Mouse (Mus musculus): ENCODE measurements around the gene Plch2.

Plch2 gene

DNA sequence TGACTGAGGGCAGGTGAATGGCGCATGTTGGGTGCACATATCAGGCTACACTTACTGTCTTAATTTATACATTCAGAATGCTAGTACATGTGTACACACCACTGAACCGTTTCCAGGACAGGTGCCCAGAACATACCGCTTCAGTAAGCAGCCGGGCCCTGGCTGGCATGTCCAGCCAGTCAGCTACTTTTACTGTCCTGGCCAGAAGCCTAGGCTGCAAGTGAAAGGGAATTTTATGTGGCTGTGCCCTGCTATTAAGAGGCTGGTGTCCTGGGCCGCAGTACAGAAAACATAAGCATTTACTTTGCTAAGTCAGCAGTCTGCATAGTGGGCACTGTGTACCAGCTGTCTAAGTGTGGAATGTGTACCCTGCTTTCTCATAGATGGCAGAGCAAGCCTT lies 14.3 kb upstream of the Plch2 start:
- DNase-seq = no peak

GRCm38 (mm10) chr4:155070199-155070598 lies 13.6 kb upstream of the Plch2 start:
- no peak for DNase-seq

DNA sequence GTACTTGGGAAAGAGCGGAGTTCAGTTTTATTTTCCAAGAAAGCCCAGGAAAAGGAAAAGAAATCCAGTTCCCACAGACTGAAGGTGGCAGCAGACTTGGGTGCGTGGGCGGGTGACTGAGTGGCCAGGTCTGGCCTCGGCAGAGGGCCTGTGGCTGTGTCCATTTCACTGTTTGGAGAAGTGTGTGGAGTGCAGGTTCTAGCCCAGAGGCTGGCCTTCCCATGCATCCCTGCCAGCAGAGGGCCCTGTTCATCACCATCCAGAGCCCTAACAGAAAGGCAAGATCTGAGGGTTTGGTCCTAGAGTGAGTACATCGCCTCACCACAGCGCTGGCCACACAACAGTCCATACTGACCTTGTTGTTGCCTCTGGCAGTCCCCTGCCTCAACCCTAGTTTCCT lies 12.6 kb upstream of the Plch2 start:
- peak; percentile 58 to 60 for DNase-seq

DNA sequence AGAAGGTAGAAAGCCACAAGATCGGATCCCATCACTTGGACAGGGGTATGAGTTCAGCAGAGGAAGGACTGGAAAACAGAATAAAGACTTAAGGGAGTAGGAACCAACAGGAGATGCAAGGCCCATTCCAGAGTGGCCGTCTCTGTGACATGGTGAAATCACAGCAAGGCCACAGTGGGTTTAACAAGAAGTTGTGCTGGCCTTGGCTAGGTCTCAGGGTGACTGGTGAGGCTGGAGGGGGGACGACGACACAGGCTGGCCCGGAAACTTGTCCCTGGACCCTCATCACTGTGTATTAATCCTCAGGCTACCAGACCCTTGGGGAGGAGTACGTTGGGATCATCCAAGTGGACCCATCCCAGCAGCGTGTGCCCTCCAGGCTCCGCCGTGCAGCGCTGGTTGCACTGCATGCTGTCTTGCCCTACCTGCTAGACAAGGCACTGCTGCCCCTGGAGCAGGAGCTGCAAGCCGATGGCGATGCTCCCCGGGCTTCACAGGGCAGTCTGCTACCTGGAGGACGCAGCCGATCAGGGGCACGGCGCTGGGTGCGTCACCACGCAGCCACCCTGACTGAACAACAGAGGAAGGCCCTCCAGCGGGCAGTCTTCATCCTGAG lies 11.9 kb upstream of the Plch2 start:
- no peak for DNase-seq

- peak; percentile 98 for DNase-seq
Observed at GRCm38 (mm10) chr4:155066834-155067522, 10.4 kb upstream of the Plch2 start, which contains the start of gene Pex10. Pex10 (plus strand) TSS chr4:155067016.

DNA sequence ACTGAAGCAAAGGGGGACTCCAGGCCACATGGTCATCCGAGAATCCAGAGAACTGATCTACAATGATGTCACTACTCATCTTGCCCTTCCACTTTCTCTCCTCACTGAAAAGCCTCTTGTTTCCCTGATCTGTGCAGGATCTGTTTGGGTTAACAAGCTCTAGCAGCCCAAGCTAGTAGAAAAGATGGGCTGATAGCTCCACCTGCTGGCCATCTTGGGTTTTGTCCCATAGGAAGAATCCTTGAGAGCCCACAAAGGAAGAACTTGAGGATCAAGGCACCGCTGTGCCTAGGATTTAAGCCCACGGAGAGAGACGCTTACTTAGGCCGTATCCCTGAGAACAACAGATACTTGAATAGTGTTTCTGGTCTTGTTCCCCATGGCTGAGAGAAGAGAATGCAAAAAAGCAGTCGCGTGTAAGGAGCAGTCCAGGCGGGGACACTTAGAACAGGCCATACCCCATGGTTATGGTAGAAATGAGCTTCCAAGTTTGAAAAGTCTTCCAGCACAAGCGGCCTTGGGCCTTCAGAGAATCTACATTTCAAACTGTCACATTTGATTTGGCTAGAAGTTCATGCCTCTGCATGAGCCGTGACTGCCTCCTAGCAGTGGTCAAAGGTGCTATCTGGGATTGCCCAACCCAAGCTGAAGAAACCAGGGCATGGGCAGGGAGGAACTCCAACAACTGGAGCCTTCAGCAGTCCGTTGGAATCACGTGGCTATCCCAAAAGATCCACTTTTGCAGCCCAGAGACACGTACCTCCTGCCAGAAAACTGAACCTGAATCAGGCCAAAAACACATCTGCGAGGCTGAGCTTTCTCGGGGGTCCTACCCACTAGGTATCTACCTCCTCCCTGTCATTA lies 9.6 kb upstream of the Plch2 start:
- DNase-seq = peak; percentile 95 to 96

DNA sequence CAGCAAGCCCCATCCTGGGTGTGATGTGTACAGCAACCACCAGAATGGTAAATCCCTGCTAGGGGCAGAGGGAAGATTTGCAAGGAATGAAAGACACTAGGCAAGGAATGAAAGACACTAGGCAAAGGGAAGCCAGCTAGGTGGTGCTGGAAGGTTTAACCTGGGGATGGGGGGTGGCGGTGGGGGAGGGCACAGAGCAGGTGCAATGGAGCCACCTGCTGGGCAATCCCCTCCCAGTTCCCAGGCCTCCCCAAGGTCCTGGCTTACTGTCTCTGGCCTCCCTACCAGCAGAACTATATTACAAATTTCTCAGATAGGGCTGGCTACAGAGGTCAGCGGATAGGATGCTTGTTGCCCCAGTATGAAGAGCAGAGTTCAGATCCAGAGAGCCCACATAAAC lies 7.9 kb upstream of the Plch2 start:
- DNase-seq = no peak

DNA sequence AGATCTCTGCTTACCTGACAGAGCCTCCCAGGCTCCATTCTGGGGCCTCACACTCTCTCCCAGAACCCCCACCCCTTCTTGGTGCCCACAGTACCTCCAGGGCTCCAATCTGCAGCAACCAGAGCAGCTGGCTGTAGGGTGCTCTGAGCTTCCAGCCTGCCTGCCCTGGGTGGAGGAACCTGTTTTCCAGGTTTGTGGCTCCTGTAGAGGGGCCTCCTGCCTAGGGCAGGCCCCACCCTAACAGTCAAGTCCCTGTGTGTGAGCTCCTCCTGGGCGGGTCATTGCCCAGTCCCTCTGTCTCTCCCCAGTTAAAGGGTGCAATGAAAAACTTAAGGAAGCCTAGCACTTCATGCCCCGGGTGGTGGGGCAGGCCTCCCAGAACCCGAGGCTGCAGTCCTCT lies 7.3 kb upstream of the Plch2 start:
- DNase-seq = no peak

DNA sequence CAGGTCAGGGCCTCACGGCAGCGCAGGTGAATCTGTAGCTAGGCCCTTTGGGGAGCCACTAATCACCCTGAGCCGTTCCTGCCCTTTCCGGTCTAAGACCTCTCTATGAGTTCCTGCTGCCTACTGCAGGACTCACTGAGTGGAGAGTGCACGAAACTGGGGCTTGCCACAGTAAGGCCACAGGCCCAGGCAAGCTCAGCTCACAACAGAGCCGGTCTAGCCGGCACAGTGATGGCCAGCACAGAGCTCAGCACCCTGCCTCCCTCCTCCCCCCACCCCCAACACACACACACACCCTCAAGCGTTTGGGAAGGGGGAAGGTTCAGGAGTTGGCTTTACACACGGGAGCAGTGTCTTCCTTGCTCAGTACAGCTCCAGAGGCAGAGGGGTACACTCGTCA lies 1.7 kb upstream of the Plch2 start:
- no peak for DNase-seq

GRCm38 (mm10) chr4:155050116-155050515 lies 6.5 kb downstream of the Plch2 start:
- DNase-seq = no peak

DNA sequence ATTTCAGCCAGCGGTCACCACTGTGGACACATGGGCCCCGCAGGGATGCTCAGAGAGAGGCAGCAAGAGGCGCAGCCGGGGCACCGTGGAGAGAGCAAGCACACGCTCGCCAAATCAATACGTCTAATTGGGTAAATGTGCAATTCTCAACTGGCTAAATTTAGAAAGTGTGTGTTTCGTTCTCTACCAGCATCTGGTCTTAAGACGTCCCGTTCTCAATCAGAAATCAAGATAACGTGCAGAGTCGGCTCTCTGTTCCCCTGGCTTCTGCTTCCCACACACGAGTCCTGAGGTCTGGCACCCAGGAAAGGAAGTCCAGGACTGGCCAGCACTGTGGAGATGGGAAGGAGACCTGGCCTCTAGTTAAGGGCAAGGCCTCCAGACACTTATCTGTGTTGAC lies 9.9 kb downstream of the Plch2 start:
- no peak for DNase-seq

DNA sequence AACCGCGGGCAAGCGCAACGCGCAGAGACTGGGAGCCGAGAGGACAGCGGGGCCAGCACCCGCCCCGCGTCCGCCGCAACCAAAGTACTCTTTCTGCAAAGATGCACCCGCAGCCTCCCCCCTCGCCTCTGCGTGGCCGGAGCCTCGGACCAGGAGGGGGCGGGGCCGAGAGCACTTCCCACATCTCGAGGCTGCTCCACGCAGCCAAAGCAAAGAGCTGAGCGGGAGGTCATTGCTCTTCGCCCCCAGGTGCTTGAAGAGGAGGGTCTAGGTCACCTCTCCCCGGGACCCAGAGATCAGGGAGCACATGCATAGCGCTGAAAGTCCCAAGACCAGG lies 13.3 kb downstream of the Plch2 start:
- DNase-seq = peak in 1 of 2 experiments; percentile 64

DNA sequence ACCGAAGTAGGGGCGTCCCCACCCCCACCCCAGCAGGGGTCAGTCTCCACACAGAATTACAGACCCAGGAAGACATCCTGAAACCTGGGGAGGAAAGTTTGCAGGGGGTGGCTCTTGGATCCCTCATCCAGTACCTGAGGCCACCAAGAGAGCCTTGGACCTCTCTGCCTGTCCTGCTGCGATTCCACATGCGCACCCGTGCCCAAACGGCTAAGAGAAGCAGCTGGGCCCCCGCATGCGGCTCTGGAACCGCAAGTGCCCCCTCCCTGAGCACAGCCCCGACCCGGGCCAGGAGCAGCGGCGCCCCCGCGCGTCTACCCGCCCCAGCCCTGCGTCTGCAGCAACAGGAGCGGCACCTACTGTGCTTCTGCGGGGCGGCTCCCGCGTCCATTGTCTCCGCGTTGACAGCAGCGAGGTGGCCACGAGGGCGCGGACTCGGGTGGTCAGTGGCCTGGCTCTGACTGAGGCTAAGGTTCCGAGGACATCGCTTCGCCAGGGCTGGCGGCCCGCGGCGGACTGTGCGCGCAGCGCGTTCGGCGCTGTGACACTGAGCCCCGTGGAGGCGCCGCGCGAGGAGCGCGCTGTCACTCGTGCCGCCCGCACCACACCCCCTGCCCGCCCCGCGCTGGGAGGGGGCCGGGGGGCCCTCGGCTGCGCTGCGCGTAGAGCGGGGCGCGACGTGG lies 13.8 kb downstream of the Plch2 start:
- DNase-seq = no peak

DNA sequence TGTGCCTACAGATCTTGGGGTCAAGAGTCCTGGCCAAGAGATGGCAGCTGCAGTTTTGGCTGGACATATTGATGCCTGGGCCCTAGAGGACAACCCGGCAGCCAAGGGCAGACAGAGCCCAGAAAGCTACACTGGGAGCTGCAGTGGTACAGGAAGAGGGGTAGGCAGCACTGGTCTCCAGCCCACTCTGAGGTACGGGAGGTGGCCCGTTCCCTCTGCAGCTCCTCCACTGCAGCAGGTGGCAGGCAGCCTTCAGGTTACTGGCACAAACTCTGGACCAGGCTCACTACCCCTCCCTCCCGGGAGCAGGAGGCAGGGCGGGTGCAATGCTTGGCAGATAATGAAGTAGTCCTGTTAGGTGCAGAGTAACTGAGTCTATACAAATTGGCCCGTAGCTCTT lies 15.9 kb downstream of the Plch2 start:
- DNase-seq = no peak

DNA sequence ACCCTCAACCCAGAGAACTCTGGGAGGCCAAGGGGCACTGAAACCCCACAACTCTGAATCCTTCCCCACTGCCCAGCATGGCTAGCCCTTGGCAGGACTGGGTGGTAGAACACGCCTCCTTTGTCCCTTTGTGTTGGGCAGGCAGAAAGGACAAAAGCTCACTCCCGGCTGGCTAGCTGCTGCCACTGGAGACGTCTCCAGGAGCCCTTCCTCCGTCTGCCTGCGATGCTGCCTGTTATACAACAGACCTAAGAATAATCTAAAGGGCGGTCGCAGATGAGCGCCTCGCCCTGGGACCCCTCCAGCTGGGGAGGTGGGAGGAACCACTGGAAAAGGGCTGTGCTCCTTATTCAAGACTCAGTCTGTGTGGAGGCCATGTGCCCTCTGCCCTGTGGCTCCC lies 16.4 kb downstream of the Plch2 start:
- no peak for DNase-seq

DNA sequence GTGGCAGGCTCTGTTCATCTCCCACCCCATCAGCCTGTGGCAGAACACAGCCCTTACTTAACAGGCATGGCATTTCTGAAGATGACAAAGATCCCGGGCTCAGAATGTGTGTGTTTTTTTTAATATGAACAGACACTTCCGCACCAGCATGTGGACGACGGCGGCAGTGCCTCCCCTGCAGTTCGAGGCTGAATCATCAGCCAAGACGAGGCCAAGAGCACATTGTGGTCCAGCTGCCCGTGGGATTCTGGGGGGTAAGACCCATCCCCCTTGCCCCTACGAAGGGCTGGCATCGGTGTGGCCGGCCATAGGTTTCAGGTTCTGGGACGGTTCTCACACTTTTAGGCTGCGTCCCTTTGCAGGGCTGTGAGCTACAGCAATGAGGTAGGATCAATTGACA lies 21.8 kb downstream of the Plch2 start:
- peak; percentile 53 to 61 for DNase-seq

DNA sequence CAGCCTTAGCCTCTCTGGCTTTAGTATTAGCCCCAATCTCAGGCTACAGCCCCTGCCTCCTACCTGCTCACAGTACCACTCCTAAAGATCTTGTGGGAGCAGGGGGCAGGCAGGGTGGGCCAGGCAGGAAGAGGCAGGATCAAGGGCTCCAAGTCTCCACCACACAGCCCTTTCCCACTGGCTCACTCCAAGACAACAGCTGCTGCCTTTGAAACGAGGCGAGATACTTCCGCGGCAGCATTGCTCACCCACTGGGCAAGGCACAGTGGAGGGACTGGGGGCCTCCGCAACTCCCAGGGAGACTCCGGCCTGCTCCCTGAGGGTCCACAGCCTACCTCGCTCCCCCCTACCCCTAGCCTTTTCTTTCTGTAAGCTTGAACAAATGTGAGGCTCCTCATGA lies 22.4 kb downstream of the Plch2 start:
- DNase-seq = peak in 1 of 2 experiments; percentile 47

- DNase-seq = peak in 1 of 2 experiments; percentile 20
Observed at GRCm38 (mm10) chr4:155033115-155033514, 23.5 kb downstream of the Plch2 start.

- DNase-seq = peak; percentile 92
Observed at GRCm38 (mm10) chr4:155024170-155025010, 32.2 kb downstream of the Plch2 start.

- DNase-seq = no peak
Observed at GRCm38 (mm10) chr4:155022228-155022855, 34.2 kb downstream of the Plch2 start.

GRCm38 (mm10) chr4:155020813-155021212 lies 35.8 kb downstream of the Plch2 start:
- peak in 1 of 2 experiments; percentile 57 for DNase-seq

GRCm38 (mm10) chr4:155020141-155020540 lies 36.4 kb downstream of the Plch2 start:
- DNase-seq = no peak
